19 mouse cellular contexts compared by ENCODE assay signal in genomic region chr7:63903635-63904380, GRCm38 (mm10). TPM values are rescaled to one million over a fixed set of nuclear protein-coding genes. Genes with fewer than 3 reads are reported as not detected.
DNase-seq lines count a peak whose midpoint lies in the region; ATAC-seq and TF ChIP-seq lines count a peak whose summit lies in the region.
"Had no signal": no experiment of that assay in that cellular context is flagged by ENCODE, and none has a peak within 500 bp of the region (broad histone marks: within the 10 kb centered on the region; RNA-seq: fewer than 3 reads in every experiment).

No protein-coding gene starts in this region.

- DNase-seq in gastrocnemius, adult 2 months = no peak
- no peak for DNase-seq in gastrocnemius, postnatal 14 days
- no peak for DNase-seq in liver, embryonic 11.5 days (ENCODE audit: low spot score)
- no peak for DNase-seq in liver, postnatal 0 days
- no peak for DNase-seq in spleen, adult 12 weeks (ENCODE audit: low spot score)
- DNase-seq in adrenal gland, postnatal 4 days (ENCODE audit: low spot score in 2 of 2) = no peak
- DNase-seq: adrenal gland, adult 8-10 months; cerebellum, adult 11-12 months; retina, postnatal 1 day; thymus, postnatal 4 days had no signal

- no peaks in the 10 kb centered on the region for H3K9me3 ChIP-seq in liver, embryonic 15.5 days (replicated peaks)
- H3K9me3 ChIP-seq in liver, embryonic 11.5 days (ENCODE audit: control insufficient read depth, low read length) = no peaks in the 10 kb centered on the region
- H3K9me3 ChIP-seq in liver, postnatal 0 days (ENCODE audit: low read length) = no peaks in the 10 kb centered on the region
- H3K9me3 ChIP-seq: heart, embryonic 13.5 days; hindbrain, embryonic 15.5 days; midbrain, embryonic 15.5 days; neural tube, embryonic 13.5 days had no signal

- intact Hi-C loops in gastrocnemius, adult 2 months (cut with DNase I) = no loop called here
- intact Hi-C loops in gastrocnemius, postnatal 14 days (cut with DNase I; ENCODE audit: low total_unique reads) = no loop called here

- no peak overlapping the region for H3K9ac ChIP-seq in liver, embryonic 15.5 days
- no peak overlapping the region for H3K9ac ChIP-seq in liver, embryonic 11.5 days (ENCODE audit: low read depth, low read length)
- H3K9ac ChIP-seq in liver, postnatal 0 days (replicated peaks) = no peak overlapping the region
- H3K9ac ChIP-seq: heart, embryonic 13.5 days; hindbrain, embryonic 15.5 days; midbrain, embryonic 15.5 days; neural tube, embryonic 13.5 days had no signal

- TF ChIP-seq POLR2A in bone marrow macrophage, adult 2 months (IDR thresholded peaks at IDR 0.05; ENCODE audit: borderline replicate concordance, low read depth, low read length) = no peak

- 48% methylated on average over 9 of the region's 9 CpGs for WGBS in liver, embryonic 15.5 days (ENCODE audit: insufficient replicate concordance)
- WGBS in liver, embryonic 11.5 days = 64% methylated on average over 9 of the region's 9 CpGs
- 39% methylated on average over 9 of the region's 9 CpGs for WGBS in liver, postnatal 0 days (ENCODE audit: insufficient replicate concordance)

- peaks cover 81% of the 10 kb centered on the region for H3K4me1 ChIP-seq in liver, embryonic 15.5 days (replicated peaks)
- H3K4me1 ChIP-seq in liver, embryonic 11.5 days (replicated peaks; ENCODE audit: control insufficient read depth, insufficient read depth, low read length) = peaks cover 31% of the 10 kb centered on the region
- peaks cover 70% of the 10 kb centered on the region for H3K4me1 ChIP-seq in bone marrow macrophage, adult 2 months (ENCODE audit: control insufficient read depth, insufficient read depth, low read length)
- H3K4me1 ChIP-seq in liver, postnatal 0 days (ENCODE audit: insufficient read depth) = peaks cover 79% of the 10 kb centered on the region

- no peaks in the 10 kb centered on the region for H3K27me3 ChIP-seq in liver, embryonic 15.5 days
- H3K27me3 ChIP-seq in liver, embryonic 11.5 days (replicated peaks; ENCODE audit: control insufficient read depth, insufficient read depth, low read length) = no peaks in the 10 kb centered on the region
- no peaks in the 10 kb centered on the region for H3K27me3 ChIP-seq in liver, postnatal 0 days (ENCODE audit: insufficient read depth, low read length)
- H3K27me3 ChIP-seq: heart, embryonic 13.5 days; hindbrain, embryonic 15.5 days; midbrain, embryonic 15.5 days; neural tube, embryonic 13.5 days had no signal

- 0 out of 2 replicates have a peak, but pooled peaks cover 4% of the 10 kb centered on the region for H3K36me3 ChIP-seq in liver, embryonic 15.5 days (replicated peaks)
- no peaks in the 10 kb centered on the region for H3K36me3 ChIP-seq in liver, embryonic 11.5 days (ENCODE audit: control insufficient read depth, insufficient read depth, low read length)
- peaks cover 5% of the 10 kb centered on the region; the same call in 1 of the 2 replicates for H3K36me3 ChIP-seq in liver, postnatal 0 days (replicated peaks; ENCODE audit: insufficient read depth, low read length)
- H3K36me3 ChIP-seq: heart, embryonic 13.5 days; hindbrain, embryonic 15.5 days; midbrain, embryonic 15.5 days; neural tube, embryonic 13.5 days had no signal

- H3K4me3 ChIP-seq in gastrocnemius, adult 2 months = peak overlapping the region; percentile 19; the same call in 1 of the 2 replicates
- no peak overlapping the region for H3K4me3 ChIP-seq in liver, embryonic 15.5 days (replicated peaks)
- H3K4me3 ChIP-seq in liver, embryonic 11.5 days (ENCODE audit: low read depth, low read length) = no peak overlapping the region
- H3K4me3 ChIP-seq in bone marrow macrophage, adult 2 months (ENCODE audit: insufficient read depth, low read length) = no peak overlapping the region
- H3K4me3 ChIP-seq in liver, postnatal 0 days (ENCODE audit: low read depth, low read length) = no peak overlapping the region
- H3K4me3 ChIP-seq: heart, embryonic 13.5 days; hindbrain, embryonic 15.5 days; midbrain, embryonic 15.5 days; neural tube, embryonic 13.5 days had no signal

- TF ChIP-seq EP300 in liver, postnatal 0 days (IDR thresholded peaks at IDR 0.05; ENCODE audit: low read depth) = peak; percentile 68

- no peak for ATAC-seq in liver, embryonic 15.5 days (ENCODE audit: insufficient read depth)
- no peak for ATAC-seq in liver, embryonic 11.5 days (replicated peaks; ENCODE audit: low FRiP score)
- peak; percentile 55; the same call in 1 of the 2 replicates for ATAC-seq in liver, postnatal 0 days
- ATAC-seq: midbrain, embryonic 15.5 days had no signal

- H3K27ac ChIP-seq in gastrocnemius, adult 2 months = peak overlapping the region; percentile 98
- 0 out of 2 replicates have a peak overlapping the region, but pooled peaks have one; percentile 8 for H3K27ac ChIP-seq in liver, embryonic 15.5 days (replicated peaks)
- no peak overlapping the region for H3K27ac ChIP-seq in liver, embryonic 11.5 days (ENCODE audit: low read depth, low read length)
- peak overlapping the region; percentile 92 for H3K27ac ChIP-seq in bone marrow macrophage, adult 2 months (ENCODE audit: insufficient read depth, low read depth, low read length)
- H3K27ac ChIP-seq in liver, postnatal 0 days (ENCODE audit: low read depth) = peak overlapping the region; percentile 84
- H3K27ac ChIP-seq: heart, embryonic 13.5 days; midbrain, embryonic 15.5 days; neural tube, embryonic 13.5 days had no signal

- no peak for TF ChIP-seq CTCF in gastrocnemius, adult 2 months (IDR thresholded peaks at IDR 0.05)
- TF ChIP-seq CTCF in bone marrow macrophage, adult 2 months (IDR thresholded peaks at IDR 0.05; ENCODE audit: low read depth, low read length) = no peak
- no peak for TF ChIP-seq CTCF in liver, postnatal 0 days (IDR thresholded peaks at IDR 0.05; ENCODE audit: low read depth)

- H3K4me2 ChIP-seq in liver, embryonic 15.5 days = no peak overlapping the region
- no peak overlapping the region for H3K4me2 ChIP-seq in liver, embryonic 11.5 days
- peak overlapping the region; percentile 33; the same call in 1 of the 2 replicates for H3K4me2 ChIP-seq in liver, postnatal 0 days (ENCODE audit: low read depth, low read length)
- H3K4me2 ChIP-seq: heart, embryonic 13.5 days; hindbrain, embryonic 15.5 days; midbrain, embryonic 15.5 days; neural tube, embryonic 13.5 days had no signal

RNA-seq across cellular contexts. Expression of gene E030018B13Rik, which starts 12.8 kb away (rescaled TPM):
- under 1 TPM in 1 of 2 experiments, not detected in 1; 0.22 TPM for total RNA-seq in gastrocnemius, adult 2 months (2021)
- total RNA-seq in gastrocnemius, postnatal 14 days (2021) = not detected
- polyA plus RNA-seq in liver, embryonic 15.5 days (2015; fragmentation: Nextera tagmentation; extraction: Ambion mirVana) = not detected in 2 replicates
- 0.25 TPM in 1 of 2 replicates, not detected in the other for polyA plus RNA-seq in liver, embryonic 11.5 days (2014; fragmentation: Nextera tagmentation; extraction: Ambion mirVana)
- not detected in 2 replicates for polyA plus RNA-seq in bone marrow macrophage, adult 2 months (2012; ENCODE audit: insufficient read depth, insufficient read length, missing spikeins)
- polyA plus RNA-seq in liver, postnatal 0 days (2015; fragmentation: Nextera tagmentation; extraction: Ambion mirVana) = 0.14 TPM in 1 of 2 replicates, not detected in the other
- not detected for total RNA-seq in adrenal gland, postnatal 4 days (2021)
- total RNA-seq: layer of hippocampus, postnatal 14 days had no signal
- polyA plus RNA-seq: forebrain, embryonic 11.5 days; heart, embryonic 13.5 days; hindbrain, embryonic 15.5 days; limb, embryonic 11.5 days had no signal

RNA-seq across cellular contexts. Expression of gene Klf13, which starts 34.9 kb away (rescaled TPM):
- total RNA-seq in gastrocnemius, adult 2 months (2021) = 10 to 100 TPM; 56.6 to 59.6 TPM
- 10 to 100 TPM; 42.5 to 65.2 TPM for total RNA-seq in gastrocnemius, postnatal 14 days (2021)
- polyA plus RNA-seq in liver, embryonic 15.5 days (2015; fragmentation: Nextera tagmentation; extraction: Ambion mirVana) = 15.3 and 15.6 TPM in 2 replicates
- polyA plus RNA-seq in liver, embryonic 11.5 days (2014; fragmentation: Nextera tagmentation; extraction: Ambion mirVana) = 20.0 and 20.9 TPM in 2 replicates
- polyA plus RNA-seq in bone marrow macrophage, adult 2 months (2012; ENCODE audit: insufficient read depth, insufficient read length, missing spikeins) = 73.0 and 75.3 TPM in 2 replicates
- 25.5 and 25.7 TPM in 2 replicates for polyA plus RNA-seq in liver, postnatal 0 days (2015; fragmentation: Nextera tagmentation; extraction: Ambion mirVana)
- 10 to 100 TPM; 70.9 to 77.5 TPM for total RNA-seq in adrenal gland, postnatal 4 days (2021)
